ENCODE assay signal across 22 mouse cellular contexts in the genomic region with DNA sequence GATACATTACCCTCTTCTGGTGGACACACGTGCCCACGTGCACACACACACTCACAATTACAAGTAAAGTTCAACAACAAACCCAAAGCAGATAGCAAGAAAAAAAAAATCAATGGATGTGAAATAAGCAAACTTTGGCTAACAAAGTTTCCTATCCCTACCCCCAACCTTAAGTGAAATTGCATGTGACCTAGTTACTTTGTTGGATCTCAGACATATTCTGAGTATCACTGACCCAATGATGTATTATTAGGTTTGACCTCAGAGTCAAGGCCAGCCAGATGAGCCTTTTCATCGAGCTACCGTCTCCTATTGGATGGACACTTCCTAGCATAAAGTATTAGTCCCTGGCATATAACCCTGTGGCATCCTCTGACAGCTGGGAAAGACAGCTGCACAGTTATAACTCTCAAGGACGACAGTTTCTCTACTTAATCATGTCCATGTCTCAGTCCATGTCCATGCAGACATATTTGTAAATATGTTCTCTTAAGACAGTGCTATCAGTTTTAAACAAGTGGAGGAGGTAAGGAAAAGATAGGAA. TPM values are rescaled to one million over a fixed set of nuclear protein-coding genes. Genes with fewer than 3 reads are reported as not detected.
DNase-seq lines count a peak whose midpoint lies in the region; ATAC-seq and TF ChIP-seq lines count a peak whose summit lies in the region.
"Had no signal": no experiment of that assay in that cellular context is flagged by ENCODE, and none has a peak within 500 bp of the region (broad histone marks: within the 10 kb centered on the region; RNA-seq: fewer than 3 reads in every experiment).

No protein-coding gene starts in this region.

- 52% methylated on average over 5 of the region's 5 CpGs for WGBS in intestine, embryonic 14.5 days
- WGBS in intestine, embryonic 15.5 days, result 57% methylated on average over 5 of the region's 5 CpGs
- 51% methylated on average over 5 of the region's 5 CpGs for WGBS in stomach, embryonic 16.5 days
- WGBS in stomach, postnatal 0 days, result 50% methylated on average over 5 of the region's 5 CpGs
- WGBS in liver, embryonic 15.5 days (ENCODE audit: insufficient replicate concordance), result 46% methylated on average over 5 of the region's 5 CpGs
- 66% methylated on average over 5 of the region's 5 CpGs for WGBS in hindbrain, embryonic 14.5 days

- no peak for ATAC-seq in intestine, embryonic 14.5 days (replicated peaks; ENCODE audit: low FRiP score, low TSS enrichment, low read depth)
- no peak for ATAC-seq in intestine, embryonic 15.5 days
- ATAC-seq in stomach, embryonic 16.5 days (ENCODE audit: insufficient read depth, low FRiP score), result no peak
- ATAC-seq in stomach, postnatal 0 days (ENCODE audit: low FRiP score, low TSS enrichment), result no peak
- ATAC-seq in liver, embryonic 15.5 days (ENCODE audit: insufficient read depth), result no peak
- ATAC-seq in hindbrain, embryonic 14.5 days (ENCODE audit: low FRiP score), result no peak
- ATAC-seq: forebrain, embryonic 14.5 days; hindbrain, embryonic 16.5 days had no signal

- H3K4me3 ChIP-seq in intestine, embryonic 14.5 days (ENCODE audit: low read depth, low read length), result no peak overlapping the region
- H3K4me3 ChIP-seq in intestine, embryonic 15.5 days (replicated peaks), result no peak overlapping the region
- no peak overlapping the region for H3K4me3 ChIP-seq in stomach, embryonic 16.5 days (replicated peaks; ENCODE audit: low read length)
- no peak overlapping the region for H3K4me3 ChIP-seq in stomach, postnatal 0 days (ENCODE audit: low read depth, low read length)
- no peak overlapping the region for H3K4me3 ChIP-seq in liver, embryonic 15.5 days (replicated peaks)
- H3K4me3 ChIP-seq in hindbrain, embryonic 14.5 days (replicated peaks; ENCODE audit: low read length), result no peak overlapping the region
- H3K4me3 ChIP-seq: embryonic facial prominence, embryonic 12.5 days; erythroblast, embryonic 14.5 days; heart, adult 2 months; heart, embryonic 15.5 days; neural tube, embryonic 15.5 days had no signal

- H3K9ac ChIP-seq in intestine, embryonic 14.5 days (ENCODE audit: low read length), result no peak overlapping the region
- no peak overlapping the region for H3K9ac ChIP-seq in intestine, embryonic 15.5 days
- H3K9ac ChIP-seq in stomach, embryonic 16.5 days (ENCODE audit: low read length), result no peak overlapping the region
- no peak overlapping the region for H3K9ac ChIP-seq in stomach, postnatal 0 days (ENCODE audit: low read length)
- H3K9ac ChIP-seq in liver, embryonic 15.5 days, result no peak overlapping the region
- H3K9ac ChIP-seq in hindbrain, embryonic 14.5 days, result no peak overlapping the region
- H3K9ac ChIP-seq: embryonic facial prominence, embryonic 12.5 days; heart, embryonic 15.5 days; liver, embryonic 14.5 days; neural tube, embryonic 15.5 days had no signal

- peaks cover 11% of the 10 kb centered on the region; the same call in 1 of the 2 replicates for H3K4me1 ChIP-seq in intestine, embryonic 14.5 days (replicated peaks; ENCODE audit: control insufficient read depth, insufficient read depth, low read length)
- H3K4me1 ChIP-seq in intestine, embryonic 15.5 days (replicated peaks), result peaks cover 9% of the 10 kb centered on the region
- H3K4me1 ChIP-seq in stomach, embryonic 16.5 days (ENCODE audit: control insufficient read depth, insufficient read depth, low read length), result peaks cover 13% of the 10 kb centered on the region; the same call in 1 of the 2 replicates
- no peaks in the 10 kb centered on the region for H3K4me1 ChIP-seq in stomach, postnatal 0 days (replicated peaks; ENCODE audit: control insufficient read depth, insufficient read depth)
- peaks cover 13% of the 10 kb centered on the region; the same call in 1 of the 2 replicates for H3K4me1 ChIP-seq in liver, embryonic 15.5 days (replicated peaks)
- 0 out of 2 replicates have a peak, but pooled peaks cover 6% of the 10 kb centered on the region for H3K4me1 ChIP-seq in hindbrain, embryonic 14.5 days (replicated peaks; ENCODE audit: control insufficient read depth, insufficient read depth, low read length)

- DNase-seq in intestine, embryonic 14.5 days (ENCODE audit: low spot score), result no peak
- DNase-seq in stomach, postnatal 0 days (ENCODE audit: low spot score), result no peak
- no peak for DNase-seq in cerebellum, adult 9-11 months
- no peak for DNase-seq in hindbrain, embryonic 14.5 days (ENCODE audit: low spot score)
- DNase-seq: B cell, adult 2 months; cerebellum, adult 8-10 months; layer of hippocampus, postnatal 36 days; midbrain, embryonic 14.5 days; right cerebral cortex, postnatal 14 days; thymus, adult 2 months had no signal

- TF ChIP-seq CTCF in stomach, postnatal 0 days (IDR thresholded peaks at IDR 0.05; ENCODE audit: low read depth), result no peak

- no peaks in the 10 kb centered on the region for H3K27me3 ChIP-seq in intestine, embryonic 14.5 days (replicated peaks; ENCODE audit: control insufficient read depth, insufficient read depth, low read length)
- H3K27me3 ChIP-seq in intestine, embryonic 15.5 days (replicated peaks), result no peaks in the 10 kb centered on the region
- H3K27me3 ChIP-seq in stomach, embryonic 16.5 days (ENCODE audit: control insufficient read depth, insufficient read depth, low read length), result no peaks in the 10 kb centered on the region
- no peaks in the 10 kb centered on the region for H3K27me3 ChIP-seq in stomach, postnatal 0 days (ENCODE audit: control insufficient read depth, insufficient read depth, low read length)
- no peaks in the 10 kb centered on the region for H3K27me3 ChIP-seq in liver, embryonic 15.5 days
- H3K27me3 ChIP-seq in hindbrain, embryonic 14.5 days (ENCODE audit: control insufficient read depth, insufficient read depth, low read length), result no peaks in the 10 kb centered on the region
- H3K27me3 ChIP-seq: embryonic facial prominence, embryonic 12.5 days; neural tube, embryonic 15.5 days had no signal

- TF ChIP-seq EP300 in stomach, postnatal 0 days (optimal IDR thresholded peaks at IDR 0.05), result no peak

- no peak overlapping the region for H3K4me2 ChIP-seq in intestine, embryonic 14.5 days (ENCODE audit: low read length)
- no peak overlapping the region for H3K4me2 ChIP-seq in intestine, embryonic 15.5 days (replicated peaks)
- peak overlapping the region; percentile 48 for H3K4me2 ChIP-seq in stomach, embryonic 16.5 days (ENCODE audit: low read depth, low read length)
- H3K4me2 ChIP-seq in stomach, postnatal 0 days (replicated peaks; ENCODE audit: low read depth), result no peak overlapping the region
- H3K4me2 ChIP-seq in liver, embryonic 15.5 days, result 0 out of 2 replicates have a peak overlapping the region, but pooled peaks have one; percentile 25
- H3K4me2 ChIP-seq in hindbrain, embryonic 14.5 days (replicated peaks), result no peak overlapping the region
- H3K4me2 ChIP-seq: embryonic facial prominence, embryonic 12.5 days; heart, embryonic 15.5 days; neural tube, embryonic 15.5 days had no signal

- H3K9me3 ChIP-seq in intestine, embryonic 14.5 days (ENCODE audit: control insufficient read depth, low read length), result no peaks in the 10 kb centered on the region
- H3K9me3 ChIP-seq in intestine, embryonic 15.5 days, result no peaks in the 10 kb centered on the region
- no peaks in the 10 kb centered on the region for H3K9me3 ChIP-seq in stomach, embryonic 16.5 days (replicated peaks; ENCODE audit: control insufficient read depth, low read length)
- H3K9me3 ChIP-seq in stomach, postnatal 0 days (ENCODE audit: control insufficient read depth, low read length), result no peaks in the 10 kb centered on the region
- H3K9me3 ChIP-seq in liver, embryonic 15.5 days (replicated peaks), result no peaks in the 10 kb centered on the region
- no peaks in the 10 kb centered on the region for H3K9me3 ChIP-seq in hindbrain, embryonic 14.5 days (ENCODE audit: control insufficient read depth, low read length)
- H3K9me3 ChIP-seq: embryonic facial prominence, embryonic 12.5 days; heart, embryonic 15.5 days; megakaryocyte, embryonic 14.5 days; neural tube, embryonic 15.5 days had no signal

- no peaks in the 10 kb centered on the region for H3K36me3 ChIP-seq in intestine, embryonic 14.5 days (ENCODE audit: control insufficient read depth, insufficient read depth, low read length)
- H3K36me3 ChIP-seq in intestine, embryonic 15.5 days, result no peaks in the 10 kb centered on the region
- H3K36me3 ChIP-seq in stomach, embryonic 16.5 days (ENCODE audit: control insufficient read depth, insufficient read depth, low read length), result no peaks in the 10 kb centered on the region
- H3K36me3 ChIP-seq in stomach, postnatal 0 days (ENCODE audit: control insufficient read depth, insufficient read depth, low read length), result no peaks in the 10 kb centered on the region
- no peaks in the 10 kb centered on the region for H3K36me3 ChIP-seq in liver, embryonic 15.5 days (replicated peaks)
- H3K36me3 ChIP-seq in hindbrain, embryonic 14.5 days (replicated peaks; ENCODE audit: control insufficient read depth, insufficient read depth), result no peaks in the 10 kb centered on the region
- H3K36me3 ChIP-seq: embryonic facial prominence, embryonic 12.5 days; heart, embryonic 15.5 days; neural tube, embryonic 15.5 days had no signal

- H3K27ac ChIP-seq in intestine, embryonic 14.5 days (ENCODE audit: low read depth), result peak overlapping the region; percentile 62; the same call in 1 of the 2 replicates
- no peak overlapping the region for H3K27ac ChIP-seq in intestine, embryonic 15.5 days
- no peak overlapping the region; the same call in 1 of the 2 replicates for H3K27ac ChIP-seq in stomach, embryonic 16.5 days (ENCODE audit: low read length)
- H3K27ac ChIP-seq in stomach, postnatal 0 days (replicated peaks), result no peak overlapping the region
- H3K27ac ChIP-seq in liver, embryonic 15.5 days (replicated peaks), result no peak overlapping the region
- H3K27ac ChIP-seq in hindbrain, embryonic 14.5 days, result no peak overlapping the region
- H3K27ac ChIP-seq: embryonic facial prominence, embryonic 12.5 days; heart, adult 2 months; heart, embryonic 15.5 days; liver, embryonic 14.5 days; neural tube, embryonic 15.5 days had no signal

RNA-seq across cellular contexts. Expression of a gene that starts 32.0 kb away (rescaled TPM):
- polyA plus RNA-seq in intestine, embryonic 14.5 days (2014; fragmentation: Nextera tagmentation; extraction: Ambion mirVana), result 21.2 and 23.3 TPM in 2 replicates
- polyA plus RNA-seq in intestine, embryonic 15.5 days (2015; fragmentation: Nextera tagmentation; extraction: Ambion mirVana), result 17.2 and 18.0 TPM in 2 replicates
- 17.6 and 18.2 TPM in 2 replicates for polyA plus RNA-seq in stomach, embryonic 16.5 days (2015; fragmentation: Nextera tagmentation; extraction: Ambion mirVana)
- polyA plus RNA-seq in stomach, postnatal 0 days (2015; fragmentation: Nextera tagmentation; extraction: Ambion mirVana), result 7.3 and 7.4 TPM in 2 replicates
- 3.6 and 3.8 TPM in 2 replicates for polyA plus RNA-seq in liver, embryonic 15.5 days (2015; fragmentation: Nextera tagmentation; extraction: Ambion mirVana)
- 45.6 and 49.4 TPM in 2 replicates for polyA plus RNA-seq in hindbrain, embryonic 14.5 days (2014; fragmentation: Nextera tagmentation; extraction: Ambion mirVana)

Comparison
In these comparisons a context has a peak if more than half of its experiments do, and no peak if none do; other contexts are left out.
1. H3K4me2 ChIP-seq: peak in stomach, embryonic 16.5 days (single experiment) and liver, embryonic 15.5 days (single experiment); none in intestine, embryonic 14.5 days (single experiment), intestine, embryonic 15.5 days (single experiment), stomach, postnatal 0 days (single experiment) and hindbrain, embryonic 14.5 days (single experiment).